Mouse (Mus musculus): ENCODE results near the gene Mgat4b.
"Not testable (repeated sequence)": the region's sequence is repeated elsewhere in the genome, so short reads cannot be mapped to it uniquely, and the experiment has no call there.

The Mgat4b gene

GRCm38 (mm10) chr11:50210505-50211151 is at the start of gene Mgat4b, which contains the start of gene Sqstm1:
TSS of gene Mgat4b (plus strand) at chr11:50210890.
TSS of gene Sqstm1 (minus strand) at chr11:50210827.
- DNase-seq (ENCODE audit: extremely low read depth, low read depth): peak; percentile 57

GRCm38 (mm10) chr11:50161578-50162304 is 48.9 kb upstream of the Mgat4b start:
- peak; percentile 15 for DNase-seq (ENCODE audit: extremely low read depth, low read depth)

- no peak for DNase-seq (ENCODE audit: extremely low read depth, low read depth)
These were observed 48.2 kb upstream of the Mgat4b start for GRCm38 (mm10) chr11:50162338-50163050.

- no peak for DNase-seq (ENCODE audit: extremely low read depth, low read depth)
These were observed 42.3 kb upstream of the Mgat4b start for GRCm38 (mm10) chr11:50168352-50168751.

GRCm38 (mm10) chr11:50174111-50174729 is 36.5 kb upstream of the Mgat4b start, which contains the start of gene Mrnip:
TSS of gene Mrnip (plus strand) at chr11:50174444.
- not testable (repeated sequence) for DNase-seq (ENCODE audit: extremely low read depth, low read depth)

- peak; percentile 92 for DNase-seq (ENCODE audit: extremely low read depth, low read depth)
These were observed 35.9 kb upstream of the Mgat4b start for GRCm38 (mm10) chr11:50174730-50175187.

- DNase-seq (ENCODE audit: extremely low read depth, low read depth): no peak
These were observed 34.3 kb upstream of the Mgat4b start for GRCm38 (mm10) chr11:50176351-50176750.

GRCm38 (mm10) chr11:50177111-50177510 is 33.6 kb upstream of the Mgat4b start:
- DNase-seq (ENCODE audit: extremely low read depth, low read depth): no peak

- no peak for DNase-seq (ENCODE audit: extremely low read depth, low read depth)
These were observed 31.9 kb upstream of the Mgat4b start for GRCm38 (mm10) chr11:50178532-50179488.

GRCm38 (mm10) chr11:50180478-50181231 is 30.0 kb upstream of the Mgat4b start:
- DNase-seq (ENCODE audit: extremely low read depth, low read depth): no peak

GRCm38 (mm10) chr11:50182702-50183101 is 28.0 kb upstream of the Mgat4b start:
- DNase-seq (ENCODE audit: extremely low read depth, low read depth): no peak

- no peak for DNase-seq (ENCODE audit: extremely low read depth, low read depth)
These were observed 25.9 kb upstream of the Mgat4b start for GRCm38 (mm10) chr11:50184788-50185187.

GRCm38 (mm10) chr11:50188682-50189081 is 22.0 kb upstream of the Mgat4b start:
- no peak for DNase-seq (ENCODE audit: extremely low read depth, low read depth)

- no peak for DNase-seq (ENCODE audit: extremely low read depth, low read depth)
These were observed 20.3 kb upstream of the Mgat4b start for GRCm38 (mm10) chr11:50190362-50190761.

- no peak for DNase-seq (ENCODE audit: extremely low read depth, low read depth)
These were observed 18.4 kb upstream of the Mgat4b start for GRCm38 (mm10) chr11:50192278-50192677.

- DNase-seq (ENCODE audit: extremely low read depth, low read depth): no peak
These were observed 16.6 kb upstream of the Mgat4b start for GRCm38 (mm10) chr11:50194070-50194469.

- DNase-seq (ENCODE audit: extremely low read depth, low read depth): no peak
These were observed 15.9 kb upstream of the Mgat4b start for GRCm38 (mm10) chr11:50194793-50195192.

- no peak for DNase-seq (ENCODE audit: extremely low read depth, low read depth)
These were observed 13.2 kb upstream of the Mgat4b start for GRCm38 (mm10) chr11:50197500-50197899.

GRCm38 (mm10) chr11:50198219-50198846 is 12.4 kb upstream of the Mgat4b start:
- no peak for DNase-seq (ENCODE audit: extremely low read depth, low read depth)

Measured in MEL-GATA-1-ER (cell line).